8 mouse cellular contexts compared by ENCODE assay signal in the genomic region with DNA sequence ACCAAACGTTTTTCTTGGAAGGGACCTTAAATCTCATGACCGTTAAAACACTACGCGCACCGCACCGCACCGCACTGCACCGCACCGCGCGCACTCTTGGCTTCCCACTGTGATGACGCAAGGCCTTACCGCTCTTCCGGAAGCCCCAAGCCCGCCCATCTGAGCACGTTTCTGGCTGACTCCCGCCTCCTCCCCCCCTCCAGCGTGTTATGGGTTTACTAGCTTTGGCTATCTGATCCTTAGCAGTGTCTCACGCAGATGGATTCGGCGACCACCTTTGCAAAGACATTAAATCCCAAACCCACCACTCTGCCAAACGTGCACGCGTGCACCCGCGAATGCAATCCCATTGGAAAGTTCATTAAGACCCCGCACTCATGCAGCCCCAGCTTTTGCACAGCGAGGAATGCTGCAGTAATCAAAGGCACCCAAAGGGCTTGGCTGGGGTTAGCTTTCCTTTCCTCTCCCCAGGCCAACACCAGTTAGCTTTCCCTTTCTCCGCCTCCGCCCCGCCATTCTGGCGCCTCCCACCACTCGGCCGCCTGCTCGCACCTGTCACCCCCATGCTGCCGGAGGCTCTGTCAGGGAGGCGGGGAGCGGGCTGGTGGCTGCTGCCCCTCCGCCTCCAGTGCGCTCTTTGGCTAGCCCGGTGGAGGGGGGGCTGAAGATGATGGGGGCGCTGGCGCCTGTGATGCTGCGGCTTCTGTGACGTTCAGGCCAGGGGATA. TPM values are rescaled to one million over a fixed set of nuclear protein-coding genes. Genes with fewer than 3 reads are reported as not detected.
DNase-seq lines count a peak whose midpoint lies in the region; ATAC-seq and TF ChIP-seq lines count a peak whose summit lies in the region.

A gene (minus strand): TSS at position 643 of the 727 bp plus-strand sequence.

- under 1% methylated on average over 45 of the region's 45 CpGs for WGBS in forebrain, embryonic 14.5 days
- 2% methylated on average over 45 of the region's 45 CpGs for WGBS in hindbrain, embryonic 10.5 days
- WGBS in lung, postnatal 0 days, result 2% methylated on average over 45 of the region's 45 CpGs
- under 1% methylated on average over 45 of the region's 45 CpGs for WGBS in olfactory bulb, adult 2 months

- no peak for TF ChIP-seq CTCF in ES-Bruce4 (IDR thresholded peaks at IDR 0.05; ENCODE audit: low read depth, low read length)
- TF ChIP-seq CTCF in lung, postnatal 0 days (IDR thresholded peaks at IDR 0.05), result no peak
- no peak for TF ChIP-seq CTCF in olfactory bulb, adult 2 months (IDR thresholded peaks at IDR 0.05; ENCODE audit: insufficient read depth, low read depth, low read length)

- H3K4me3 ChIP-seq in ES-Bruce4 (ENCODE audit: low read depth, low read length), result peak within 1 kb of the TSS; percentile 68
- H3K4me3 ChIP-seq in forebrain, embryonic 14.5 days (ENCODE audit: low read depth, low read length), result peak within 1 kb of the TSS; percentile 39
- peak within 1 kb of the TSS; percentile 65 for H3K4me3 ChIP-seq in hindbrain, embryonic 10.5 days
- H3K4me3 ChIP-seq in lung, postnatal 0 days (ENCODE audit: low read depth, low read length), result peak within 1 kb of the TSS; percentile 45
- peak within 1 kb of the TSS; percentile 68 for H3K4me3 ChIP-seq in olfactory bulb, adult 2 months (ENCODE audit: insufficient read depth, low read depth, low read length)

- H3K27me3 ChIP-seq in ES-Bruce4 (ENCODE audit: control insufficient read depth, insufficient read depth, low read length, poor library complexity, severe bottlenecking), result no peaks in the 10 kb centered on the region; the same call in 1 of the 2 replicates
- no peaks in the 10 kb centered on the region for H3K27me3 ChIP-seq in forebrain, embryonic 14.5 days (replicated peaks; ENCODE audit: control insufficient read depth, insufficient read depth, low read length)
- H3K27me3 ChIP-seq in hindbrain, embryonic 10.5 days (ENCODE audit: insufficient read depth, poor library complexity, severe bottlenecking), result peaks cover 37% of the 10 kb centered on the region
- 0 out of 2 replicates have a peak, but pooled peaks cover 3% of the 10 kb centered on the region for H3K27me3 ChIP-seq in lung, postnatal 0 days (replicated peaks; ENCODE audit: insufficient read depth, low read length)

- peak; percentile 35 for DNase-seq in c-Kit-positive CD71-positive TER-119-positive erythroid progenitor cells, embryonic 14.5 days (ENCODE audit: low spot score)
- peak; percentile 85 for DNase-seq in forebrain, embryonic 14.5 days (ENCODE audit: low spot score)
- DNase-seq in hindbrain, embryonic 10.5 days (ENCODE audit: low spot score), result peak; percentile 57
- peak; percentile 63 to 66 for DNase-seq in layer of hippocampus, postnatal 14 days (ENCODE audit: low spot score in 2 of 2)
- DNase-seq in lung, postnatal 0 days (ENCODE audit: low spot score), result peak; percentile 69
- DNase-seq in thymus, postnatal 36 days, result peak; percentile 80 to 89

- no peak for TF ChIP-seq POLR2A in ES-Bruce4 (IDR thresholded peaks at IDR 0.05; ENCODE audit: insufficient read depth, low read length)
- TF ChIP-seq POLR2A in olfactory bulb, adult 2 months (IDR thresholded peaks at IDR 0.05; ENCODE audit: insufficient read depth, low read depth, low read length), result no peak

- no peaks in the 10 kb centered on the region; the same call in 1 of the 2 replicates for H3K9me3 ChIP-seq in ES-Bruce4 (replicated peaks; ENCODE audit: control insufficient read depth, insufficient read depth, low read length, poor library complexity, severe bottlenecking)
- H3K9me3 ChIP-seq in forebrain, embryonic 14.5 days (replicated peaks; ENCODE audit: control insufficient read depth, low read length), result no peaks in the 10 kb centered on the region
- peaks cover 6% of the 10 kb centered on the region for H3K9me3 ChIP-seq in hindbrain, embryonic 10.5 days
- no peaks in the 10 kb centered on the region for H3K9me3 ChIP-seq in lung, postnatal 0 days (ENCODE audit: low read length)

- no peaks in the 10 kb centered on the region for H3K36me3 ChIP-seq in ES-Bruce4 (ENCODE audit: control insufficient read depth, insufficient read depth, low read length, poor library complexity, severe bottlenecking)
- H3K36me3 ChIP-seq in forebrain, embryonic 14.5 days (ENCODE audit: control insufficient read depth, insufficient read depth, low read length), result peaks cover 23% of the 10 kb centered on the region
- H3K36me3 ChIP-seq in hindbrain, embryonic 10.5 days, result peaks cover 28% of the 10 kb centered on the region
- H3K36me3 ChIP-seq in lung, postnatal 0 days (ENCODE audit: insufficient read depth, low read length), result peaks cover 8% of the 10 kb centered on the region

- TF ChIP-seq EP300 in ES-Bruce4 (IDR thresholded peaks at IDR 0.05; ENCODE audit: insufficient read depth, low read depth, low read length), result no peak
- TF ChIP-seq EP300 in lung, postnatal 0 days (IDR thresholded peaks at IDR 0.05), result no peak

- no peak within 1 kb of the TSS for H3K27ac ChIP-seq in ES-Bruce4 (ENCODE audit: insufficient read depth, low read length)
- 0 out of 2 replicates have a peak within 1 kb of the TSS, but pooled peaks have one; percentile 33 for H3K27ac ChIP-seq in forebrain, embryonic 14.5 days (ENCODE audit: low read depth, low read length)
- peak within 1 kb of the TSS; percentile 83 for H3K27ac ChIP-seq in hindbrain, embryonic 10.5 days
- no peak within 1 kb of the TSS for H3K27ac ChIP-seq in lung, postnatal 0 days (ENCODE audit: low read length)
- peak within 1 kb of the TSS; percentile 69 for H3K27ac ChIP-seq in olfactory bulb, adult 2 months (ENCODE audit: insufficient read depth, low read depth, low read length)

- H3K9ac ChIP-seq in ES-Bruce4 (ENCODE audit: low read depth, poor library complexity, severe bottlenecking), result peak within 1 kb of the TSS; percentile 17; the same call in 1 of the 2 replicates
- H3K9ac ChIP-seq in forebrain, embryonic 14.5 days (ENCODE audit: low read length), result peak within 1 kb of the TSS; percentile 64
- H3K9ac ChIP-seq in lung, postnatal 0 days (replicated peaks; ENCODE audit: low read depth), result peak within 1 kb of the TSS; percentile 6; the same call in 1 of the 2 replicates

- H3K4me1 ChIP-seq in ES-Bruce4 (ENCODE audit: control insufficient read depth, insufficient read depth, low read length), result no peaks in the 10 kb centered on the region
- peaks cover 4% of the 10 kb centered on the region; the same call in 1 of the 2 replicates for H3K4me1 ChIP-seq in forebrain, embryonic 14.5 days (ENCODE audit: control insufficient read depth, insufficient read depth, low read length)
- H3K4me1 ChIP-seq in hindbrain, embryonic 10.5 days (replicated peaks), result peaks cover 12% of the 10 kb centered on the region
- peaks cover 5% of the 10 kb centered on the region; the same call in 1 of the 2 replicates for H3K4me1 ChIP-seq in lung, postnatal 0 days (ENCODE audit: insufficient read depth, low read depth, low read length)
- H3K4me1 ChIP-seq in olfactory bulb, adult 2 months (ENCODE audit: control insufficient read depth, insufficient read depth, low read length), result peaks cover 24% of the 10 kb centered on the region

- H3K4me2 ChIP-seq in forebrain, embryonic 14.5 days (ENCODE audit: low read length), result peak within 1 kb of the TSS; percentile 84
- H3K4me2 ChIP-seq in lung, postnatal 0 days (replicated peaks; ENCODE audit: low read depth, low read length), result peak within 1 kb of the TSS; percentile 87

- ATAC-seq in forebrain, embryonic 14.5 days, result peak; percentile 91
- peak; percentile 77 for ATAC-seq in lung, postnatal 0 days

RNA-seq across cellular contexts. Expression of the gene that starts here (rescaled TPM):
- polyA plus RNA-seq in ES-Bruce4 (2011; ENCODE audit: insufficient read depth, insufficient read length, low read depth, missing spikeins), result not detected in 2 replicates
- polyA plus RNA-seq in forebrain, embryonic 14.5 days (2014; fragmentation: Nextera tagmentation; extraction: Ambion mirVana), result not detected in 2 replicates
- not detected in 2 replicates for polyA plus RNA-seq in hindbrain, embryonic 10.5 days (2016; fragmentation: Nextera tagmentation; extraction: Ambion mirVana)
- 1 to 10 TPM in 1 of 2 experiments, under 1 TPM in 1; 0.69 to 1.4 TPM for total RNA-seq in layer of hippocampus, postnatal 14 days (2021)
- polyA plus RNA-seq in lung, postnatal 0 days (2015; fragmentation: Nextera tagmentation; extraction: Ambion mirVana), result not detected in 2 replicates
- polyA plus RNA-seq in olfactory bulb, adult 2 months (2012; ENCODE audit: insufficient read depth, insufficient read length, low replicate concordance, missing spikeins), result not detected in 2 replicates

Comparison
In these comparisons a context has a peak if more than half of its experiments do, and no peak if none do; other contexts are left out.
1. Peak in DNase-seq, ATAC-seq, H3K4me3 ChIP-seq, H3K27ac ChIP-seq, H3K9ac ChIP-seq and H3K4me2 ChIP-seq in forebrain, embryonic 14.5 days; RNA of the gene not detected or under 1 TPM.
2. Peak in DNase-seq, H3K4me3 ChIP-seq and H3K27ac ChIP-seq in hindbrain, embryonic 10.5 days; RNA of the gene not detected or under 1 TPM.
3. Peak in DNase-seq, ATAC-seq, H3K4me3 ChIP-seq, H3K9ac ChIP-seq and H3K4me2 ChIP-seq in lung, postnatal 0 days; RNA of the gene not detected or under 1 TPM.
4. H3K9ac ChIP-seq: peak in every context shown above with its lines; median percentile 64 in forebrain, embryonic 14.5 days; 17 in ES-Bruce4; 6 in lung, postnatal 0 days.
5. DNase-seq: peak in every context shown above with its lines; median percentile 85 in forebrain, embryonic 14.5 days; 84 in thymus, postnatal 36 days; 69 in lung, postnatal 0 days; 64 in layer of hippocampus, postnatal 14 days; 57 in hindbrain, embryonic 10.5 days; 35 in c-Kit-positive CD71-positive TER-119-positive erythroid progenitor cells, embryonic 14.5 days.